Mouse (Mus musculus): ENCODE measurements around the gene Clk3. TPM values are rescaled to one million over a fixed set of nuclear protein-coding genes. Genes with fewer than 3 reads are reported as not detected.

Clk3 gene
- polyA plus RNA-seq, 1 experiment from 2014 or later = 55.8 TPM

DNA sequence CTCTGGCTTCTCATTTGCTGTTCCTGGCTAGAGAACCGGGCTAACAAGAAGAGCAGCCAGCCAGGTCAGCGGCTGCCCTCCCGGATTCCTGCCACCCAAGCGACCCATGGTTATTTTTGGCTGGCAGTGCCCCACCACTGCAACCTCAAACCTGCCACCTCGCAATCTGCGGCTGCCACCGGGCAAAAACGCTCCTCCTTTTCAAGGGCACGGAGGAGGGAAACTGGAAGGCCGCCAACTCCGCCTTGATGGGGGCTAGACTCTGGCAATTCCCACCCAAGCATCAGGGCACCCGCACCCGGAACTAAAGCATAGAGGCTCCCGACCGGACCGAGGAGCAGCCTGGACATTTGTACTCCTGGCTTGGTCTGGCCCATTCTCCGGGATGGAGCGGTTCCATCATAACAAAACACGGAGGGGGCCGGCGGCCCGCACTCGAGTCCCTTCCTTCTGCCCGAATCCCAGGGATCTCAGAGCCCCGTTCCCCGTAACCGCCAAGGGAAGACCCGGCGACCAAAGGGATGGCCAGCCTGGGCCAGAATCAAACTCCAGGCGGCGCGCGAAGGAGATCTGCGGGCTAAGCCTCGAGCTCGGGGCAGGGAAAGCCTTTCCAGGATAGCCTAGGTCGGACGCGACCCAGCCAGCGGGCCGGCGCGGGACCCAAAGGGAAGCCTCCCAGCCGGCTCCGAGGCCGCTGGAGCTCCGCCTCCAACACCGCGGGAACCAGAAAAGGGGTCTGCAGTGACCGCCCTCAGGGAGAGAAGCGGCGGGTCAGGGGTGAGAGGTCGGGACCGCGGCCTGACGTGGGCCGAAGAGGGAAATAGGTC lies 1.3 kb downstream of the Clk3 start:
- DNase-seq (ENCODE audit: low spot score) (peak; percentile 49), ATAC-seq (ENCODE audit: low FRiP score) (peak; percentile 49; the same call in 1 of the 2 replicates)
- WGBS = under 1% methylated on average over 57 of the region's 57 CpGs
- peaks cover 25% of the 10 kb centered on the region for H3K4me1 ChIP-seq (replicated peaks; ENCODE audit: control insufficient read depth, insufficient read depth, low read length)
- peak overlapping the region; percentile 99 for H3K27ac ChIP-seq
- no peaks in the 10 kb centered on the region for H3K9me3 ChIP-seq (ENCODE audit: control insufficient read depth, low read length)
- no peaks in the 10 kb centered on the region for H3K27me3 ChIP-seq (ENCODE audit: control insufficient read depth, insufficient read depth, low read length)
- peak overlapping the region; percentile 98 for H3K4me2 ChIP-seq (replicated peaks)
- peak overlapping the region; percentile 99 for H3K9ac ChIP-seq
- H3K36me3 ChIP-seq (replicated peaks; ENCODE audit: control insufficient read depth, insufficient read depth) = peaks cover 20% of the 10 kb centered on the region
- H3K4me3 ChIP-seq (replicated peaks; ENCODE audit: low read length) = peak overlapping the region; percentile 96

DNA sequence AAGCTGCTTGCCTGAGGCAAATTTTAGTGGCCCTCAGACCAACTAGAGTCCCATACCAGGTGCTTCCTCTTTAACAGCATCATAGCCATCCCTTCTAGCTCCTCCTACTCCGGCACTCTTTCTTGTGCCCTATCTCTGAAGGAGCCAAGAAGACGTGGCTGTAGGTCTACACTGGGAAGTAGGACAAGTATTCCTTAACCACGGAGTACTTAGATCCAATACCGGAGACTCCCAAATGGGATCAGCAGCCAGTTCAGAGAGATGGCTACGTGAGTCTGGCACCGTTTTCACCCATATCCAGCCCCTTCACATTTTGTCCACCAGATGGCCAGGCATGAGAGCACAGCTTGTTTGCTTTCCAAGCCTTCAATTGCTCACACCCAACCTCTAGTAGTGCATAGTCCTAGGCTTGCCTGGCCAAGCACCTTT lies 3.1 kb downstream of the Clk3 start:
- Histone ChIP-seq H3K36me3 (replicated peaks; ENCODE audit: control insufficient read depth, insufficient read depth) (peaks cover 38% of the 10 kb centered on the region), H3K4me3 (replicated peaks; ENCODE audit: low read length) (no peak overlapping the region), H3K27ac (no peak overlapping the region), H3K4me2 (replicated peaks) (peak overlapping the region; percentile 98), H3K9ac (no peak overlapping the region), H3K4me1 (replicated peaks; ENCODE audit: control insufficient read depth, insufficient read depth, low read length) (peaks cover 25% of the 10 kb centered on the region), H3K9me3 (ENCODE audit: control insufficient read depth, low read length) (no peaks in the 10 kb centered on the region), H3K27me3 (ENCODE audit: control insufficient read depth, insufficient read depth, low read length) (no peaks in the 10 kb centered on the region)
- WGBS = 65% methylated on average over 6 of the region's 6 CpGs
- ATAC-seq (ENCODE audit: low FRiP score) = no peak
- DNase-seq (ENCODE audit: low spot score) = peak; percentile 49

DNA sequence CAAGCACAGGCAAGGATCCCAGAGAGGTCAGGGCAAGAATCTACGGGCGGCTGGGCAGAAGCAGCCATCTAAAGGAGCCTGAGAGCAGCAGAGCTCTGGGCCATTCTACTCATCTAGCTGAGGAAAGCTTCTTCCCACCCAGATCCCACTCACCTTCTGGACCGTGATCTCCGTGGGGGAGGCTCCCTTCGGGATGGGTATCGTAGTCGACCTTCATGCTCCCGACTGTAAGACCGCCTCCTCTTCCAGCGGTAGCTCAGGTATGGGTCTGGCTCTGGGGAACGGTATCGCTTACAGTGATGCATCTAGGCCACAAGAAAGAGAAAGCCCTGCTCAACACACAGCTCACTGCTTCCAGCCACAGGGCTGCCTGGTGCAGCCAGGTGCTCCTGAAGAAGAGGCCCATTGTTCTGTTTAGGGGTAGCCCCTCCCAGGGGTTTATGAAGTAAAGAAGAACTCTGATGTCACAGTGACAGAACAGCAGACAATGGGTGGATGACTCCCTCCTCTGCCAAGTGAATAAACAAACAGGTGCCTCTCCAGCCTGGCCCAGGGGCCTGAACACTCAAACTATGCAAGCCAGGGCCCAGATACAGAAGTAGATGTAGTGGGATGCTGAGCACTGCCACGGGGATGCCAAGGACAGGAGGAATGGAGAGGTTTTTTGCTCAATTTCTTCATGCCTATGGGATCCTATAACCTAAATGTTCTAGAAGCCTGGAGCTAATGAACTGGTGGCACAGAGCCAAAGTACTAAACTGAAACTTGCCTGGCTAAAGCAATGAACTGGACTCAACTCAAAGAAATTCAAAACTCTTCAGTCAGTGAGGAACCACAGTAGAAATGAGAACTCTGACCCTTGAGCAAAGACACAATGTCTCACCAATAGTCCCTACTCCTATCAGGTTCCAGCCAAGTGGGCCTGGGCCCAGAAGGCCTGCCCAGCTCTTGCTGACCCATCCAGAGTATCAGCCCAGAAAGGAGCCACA lies 3.8 kb downstream of the Clk3 start:
- H3K4me2 ChIP-seq (replicated peaks) = peak overlapping the region; percentile 98
- WGBS = 92% methylated on average over 13 of the region's 13 CpGs
- no peaks in the 10 kb centered on the region for H3K9me3 ChIP-seq (ENCODE audit: control insufficient read depth, low read length)
- no peaks in the 10 kb centered on the region for H3K27me3 ChIP-seq (ENCODE audit: control insufficient read depth, insufficient read depth, low read length)
- peaks cover 45% of the 10 kb centered on the region for H3K36me3 ChIP-seq (replicated peaks; ENCODE audit: control insufficient read depth, insufficient read depth)
- no peak for ATAC-seq (ENCODE audit: low FRiP score)
- peaks cover 25% of the 10 kb centered on the region for H3K4me1 ChIP-seq (replicated peaks; ENCODE audit: control insufficient read depth, insufficient read depth, low read length)
- H3K27ac ChIP-seq = no peak overlapping the region
- no peak overlapping the region for H3K4me3 ChIP-seq (replicated peaks; ENCODE audit: low read length)
- no peak overlapping the region for H3K9ac ChIP-seq
- DNase-seq (ENCODE audit: low spot score) = no peak

DNA sequence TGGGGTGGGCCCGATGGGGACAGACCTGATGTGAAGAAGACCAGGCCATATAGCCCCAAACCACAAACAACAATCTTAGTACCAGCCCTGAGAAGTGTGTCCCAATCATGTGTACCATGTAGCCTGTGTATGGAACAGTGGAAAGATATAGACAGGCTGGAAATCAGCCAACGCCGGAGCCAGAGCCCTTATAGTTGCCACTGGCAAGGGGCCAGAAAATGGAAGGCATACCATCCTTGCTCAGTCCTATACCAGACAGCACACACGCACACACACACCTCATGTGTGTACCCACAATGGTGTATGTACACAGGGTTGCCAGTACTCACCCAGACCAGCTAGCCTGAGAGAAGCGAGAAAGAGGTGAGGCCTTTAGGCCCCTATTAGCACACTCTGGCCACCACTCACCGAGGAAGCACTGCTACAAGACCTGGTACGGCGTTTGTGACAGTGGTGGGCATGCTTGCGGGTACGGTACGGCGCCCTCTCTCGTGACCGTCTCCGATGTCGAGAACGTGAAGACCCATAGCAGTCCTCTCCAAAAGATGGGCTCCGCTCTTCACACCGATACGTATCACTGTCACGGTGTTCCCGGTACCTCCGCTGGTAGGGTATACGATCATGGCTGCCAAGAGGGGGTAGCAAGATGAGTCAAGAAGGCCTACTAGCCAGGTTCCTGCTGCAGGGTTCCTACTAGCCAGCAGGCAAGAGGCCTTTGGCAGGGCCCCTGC lies 5.1 kb downstream of the Clk3 start:
- no peak overlapping the region for H3K27ac ChIP-seq
- ATAC-seq (ENCODE audit: low FRiP score) (no peak), DNase-seq (ENCODE audit: low spot score) (no peak)
- no peaks in the 10 kb centered on the region for H3K27me3 ChIP-seq (ENCODE audit: control insufficient read depth, insufficient read depth, low read length)
- no peaks in the 10 kb centered on the region for H3K9me3 ChIP-seq (ENCODE audit: control insufficient read depth, low read length)
- peaks cover 55% of the 10 kb centered on the region for H3K36me3 ChIP-seq (replicated peaks; ENCODE audit: control insufficient read depth, insufficient read depth)
- peaks cover 25% of the 10 kb centered on the region for H3K4me1 ChIP-seq (replicated peaks; ENCODE audit: control insufficient read depth, insufficient read depth, low read length)
- H3K9ac ChIP-seq = no peak overlapping the region
- H3K4me2 ChIP-seq (replicated peaks) = no peak overlapping the region
- 95% methylated on average over 24 of the region's 24 CpGs for WGBS
- no peak overlapping the region for H3K4me3 ChIP-seq (replicated peaks; ENCODE audit: low read length)

DNA sequence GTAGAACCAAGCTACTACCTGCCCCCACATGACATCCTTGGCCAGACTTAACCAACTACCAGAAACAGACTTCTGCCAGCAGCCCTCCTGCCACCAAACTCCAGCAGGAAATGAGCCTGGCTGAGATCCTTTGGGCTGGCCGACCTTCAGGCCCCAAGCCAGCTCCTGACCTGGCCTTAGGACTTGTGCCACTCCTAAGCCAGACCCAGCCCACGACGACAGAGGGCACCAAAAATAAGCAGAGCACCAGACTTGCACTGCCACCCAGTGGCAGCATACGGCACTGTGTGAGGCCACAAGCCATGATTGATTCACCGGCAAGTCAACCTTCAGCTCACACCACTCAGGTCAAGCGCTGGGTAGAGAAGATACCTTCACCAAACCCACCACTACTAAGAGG lies 6.4 kb downstream of the Clk3 start:
- whole genome bisulfite sequencing = 24% methylated on average over 6 of the region's 6 CpGs
- peaks cover 25% of the 10 kb centered on the region for H3K4me1 ChIP-seq (replicated peaks; ENCODE audit: control insufficient read depth, insufficient read depth, low read length)
- H3K4me3 ChIP-seq (replicated peaks; ENCODE audit: low read length) = no peak overlapping the region
- peaks cover 68% of the 10 kb centered on the region for H3K36me3 ChIP-seq (replicated peaks; ENCODE audit: control insufficient read depth, insufficient read depth)
- no peak overlapping the region for H3K4me2 ChIP-seq (replicated peaks)
- DNase-seq (ENCODE audit: low spot score) (peak; percentile 63), ATAC-seq (ENCODE audit: low FRiP score) (0 out of 2 replicates have a peak, but pooled peaks have one; percentile 39)
- no peaks in the 10 kb centered on the region for H3K9me3 ChIP-seq (ENCODE audit: control insufficient read depth, low read length)
- H3K9ac ChIP-seq = no peak overlapping the region
- H3K27ac ChIP-seq = no peak overlapping the region
- no peaks in the 10 kb centered on the region for H3K27me3 ChIP-seq (ENCODE audit: control insufficient read depth, insufficient read depth, low read length)

DNA sequence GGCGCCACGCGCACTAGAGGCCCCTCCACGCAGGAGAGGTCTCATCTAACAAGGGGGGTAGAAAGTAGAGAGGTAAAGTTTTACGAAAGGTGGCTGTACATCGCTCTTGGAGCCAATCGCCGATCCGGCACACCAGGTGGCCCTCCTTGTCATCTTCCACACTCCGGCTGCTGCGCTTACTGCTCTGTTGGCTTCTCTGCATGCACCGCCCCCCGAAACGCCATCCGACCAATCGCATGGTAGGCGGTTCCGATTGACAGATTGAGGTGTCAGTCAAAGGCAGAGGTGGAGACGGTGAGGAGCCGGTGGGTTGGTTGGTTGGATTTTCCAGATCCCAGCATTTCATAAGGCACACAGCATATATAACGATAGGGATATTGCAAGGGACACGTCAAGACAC lies 7.1 kb downstream of the Clk3 start:
- peaks cover 76% of the 10 kb centered on the region for H3K36me3 ChIP-seq (replicated peaks; ENCODE audit: control insufficient read depth, insufficient read depth)
- H3K27ac ChIP-seq = no peak overlapping the region
- H3K9me3 ChIP-seq (ENCODE audit: control insufficient read depth, low read length) = no peaks in the 10 kb centered on the region
- no peak overlapping the region for H3K9ac ChIP-seq
- 90% methylated on average over 22 of the region's 22 CpGs for WGBS
- H3K4me2 ChIP-seq (replicated peaks) = no peak overlapping the region
- H3K4me3 ChIP-seq (replicated peaks; ENCODE audit: low read length) = no peak overlapping the region
- DNase-seq (ENCODE audit: low spot score) = no peak
- peaks cover 18% of the 10 kb centered on the region for H3K4me1 ChIP-seq (replicated peaks; ENCODE audit: control insufficient read depth, insufficient read depth, low read length)
- no peak for ATAC-seq (ENCODE audit: low FRiP score)
- no peaks in the 10 kb centered on the region for H3K27me3 ChIP-seq (ENCODE audit: control insufficient read depth, insufficient read depth, low read length)

DNA sequence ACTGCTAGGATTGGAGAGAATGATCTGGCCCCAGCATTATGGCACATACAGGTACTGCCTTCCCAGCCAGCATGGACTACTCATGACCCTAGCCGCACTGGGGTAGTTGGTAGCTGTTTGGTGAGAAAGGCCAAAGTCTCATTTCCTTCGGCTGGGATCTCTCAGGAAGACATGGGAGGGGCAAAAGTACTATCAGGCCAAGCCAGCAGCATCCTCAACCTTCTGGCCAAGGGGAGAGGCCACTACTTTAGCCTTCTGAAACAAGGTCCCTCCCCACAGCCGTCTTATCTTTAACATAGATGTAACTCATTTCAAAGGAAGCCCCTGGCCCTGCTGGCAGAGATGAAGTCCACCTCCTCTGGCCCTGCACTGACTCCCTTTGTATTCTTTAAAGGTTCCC lies 8.1 kb downstream of the Clk3 start:
- Histone ChIP-seq H3K27me3 (ENCODE audit: control insufficient read depth, insufficient read depth, low read length) (no peaks in the 10 kb centered on the region), H3K9me3 (ENCODE audit: control insufficient read depth, low read length) (no peaks in the 10 kb centered on the region), H3K27ac (no peak overlapping the region), H3K36me3 (replicated peaks; ENCODE audit: control insufficient read depth, insufficient read depth) (peaks cover 85% of the 10 kb centered on the region), H3K4me1 (replicated peaks; ENCODE audit: control insufficient read depth, insufficient read depth, low read length) (peaks cover 9% of the 10 kb centered on the region), H3K9ac (no peak overlapping the region), H3K4me3 (replicated peaks; ENCODE audit: low read length) (no peak overlapping the region), H3K4me2 (replicated peaks) (no peak overlapping the region)
- 86% methylated on average over 3 of the region's 3 CpGs for WGBS
- DNase-seq (ENCODE audit: low spot score) = no peak
- ATAC-seq (ENCODE audit: low FRiP score) = no peak

DNA sequence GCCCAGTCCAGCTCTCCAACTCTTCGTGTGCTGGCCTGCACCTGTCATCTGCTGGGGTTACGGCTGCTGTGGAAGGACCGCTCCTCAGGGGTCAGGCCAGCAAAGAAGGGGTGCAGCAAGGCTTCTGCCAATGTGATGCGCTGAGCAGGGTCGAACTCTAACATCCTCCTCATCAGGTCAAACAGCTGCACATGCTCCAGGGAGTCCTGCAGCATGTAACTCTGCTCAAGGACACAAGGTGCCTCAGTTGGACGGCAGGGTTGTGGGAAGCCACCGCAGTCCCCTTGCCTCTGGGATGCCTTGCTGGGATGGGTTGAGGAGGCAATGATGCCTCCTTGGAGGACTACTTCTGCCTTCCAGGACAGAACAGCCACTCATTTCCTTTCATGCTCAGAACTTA lies 14.8 kb downstream of the Clk3 start:
- H3K4me2 ChIP-seq (replicated peaks) = no peak overlapping the region
- H3K4me1 ChIP-seq (replicated peaks; ENCODE audit: control insufficient read depth, insufficient read depth, low read length) = no peaks in the 10 kb centered on the region
- DNase-seq (ENCODE audit: low spot score) (no peak), ATAC-seq (ENCODE audit: low FRiP score) (no peak)
- no peak overlapping the region for H3K27ac ChIP-seq
- WGBS = 88% methylated on average over 7 of the region's 7 CpGs
- no peaks in the 10 kb centered on the region for H3K9me3 ChIP-seq (ENCODE audit: control insufficient read depth, low read length)
- peaks cover 99% of the 10 kb centered on the region for H3K36me3 ChIP-seq (replicated peaks; ENCODE audit: control insufficient read depth, insufficient read depth)
- no peaks in the 10 kb centered on the region for H3K27me3 ChIP-seq (ENCODE audit: control insufficient read depth, insufficient read depth, low read length)
- H3K4me3 ChIP-seq (replicated peaks; ENCODE audit: low read length) = no peak overlapping the region
- H3K9ac ChIP-seq = no peak overlapping the region

Data from hindbrain, embryonic 14.5 days (tissue).